Mouse (Mus musculus) c-Kit-positive CD71-positive TER-119-positive erythroid progenitor cells, embryonic 14.5 days (primary cell): ENCODE measurements at regions not wholly inside any gene's neighbourhood (a gene's known extent, or its start where the extent isn't known, plus 50 kb on each side); places are given as distances from the start of the nearest gene placed in this dataset.
"Not testable (repeated sequence)": the region's sequence is repeated elsewhere in the genome, so short reads cannot be mapped to it uniquely, and the experiment has no call there.

Source experiments
- DNase-seq: peaks from one replicate; pipeline ENCODE4 v3.0.0-alpha.2; 2013; ENCODE audit warnings: low spot score

GRCm38 (mm10) chr3:120511651-120512050 lies 659.8 kb downstream of the Rwdd3 start:
- no peak for DNase-seq

GRCm38 (mm10) chr3:120498937-120499336 lies 672.6 kb downstream of the Rwdd3 start:
- DNase-seq = no peak

- no peak for DNase-seq
Observed at GRCm38 (mm10) chr3:120477934-120478333, 693.6 kb downstream of the Rwdd3 start.

- DNase-seq = no peak
Observed at GRCm38 (mm10) chr3:120477232-120477631, 693.0 kb upstream of the Ptbp2 start.

GRCm38 (mm10) chr3:120473645-120474038 lies 689.4 kb upstream of the Ptbp2 start:
- no peak for DNase-seq

GRCm38 (mm10) chr3:120472687-120473644 lies 688.7 kb upstream of the Ptbp2 start:
- no peak for DNase-seq

- no peak for DNase-seq
Observed at GRCm38 (mm10) chr3:120471878-120472444, 687.7 kb upstream of the Ptbp2 start.

GRCm38 (mm10) chr3:120468887-120469286 lies 684.6 kb upstream of the Ptbp2 start:
- DNase-seq = no peak

GRCm38 (mm10) chr3:120460717-120461116 lies 676.5 kb upstream of the Ptbp2 start:
- no peak for DNase-seq

GRCm38 (mm10) chr3:120457912-120458311 lies 673.6 kb upstream of the Ptbp2 start:
- DNase-seq = no peak

- DNase-seq = no peak
Observed at GRCm38 (mm10) chr3:120441127-120441526, 656.9 kb upstream of the Ptbp2 start.

- DNase-seq = no peak
Observed at GRCm38 (mm10) chr3:120430285-120430684, 646.0 kb upstream of the Ptbp2 start.

- no peak for DNase-seq
Observed at GRCm38 (mm10) chr3:120416634-120417033, 632.4 kb upstream of the Ptbp2 start.

- DNase-seq = no peak
Observed at GRCm38 (mm10) chr3:120375688-120376289, 591.5 kb upstream of the Ptbp2 start.

- DNase-seq = no peak
Observed at GRCm38 (mm10) chr3:120342747-120343377, 558.6 kb upstream of the Ptbp2 start.

- no peak for DNase-seq
Observed at GRCm38 (mm10) chr3:120341882-120342281, 557.6 kb upstream of the Ptbp2 start.

- no peak for DNase-seq
Observed at GRCm38 (mm10) chr3:120335843-120336585, 551.7 kb upstream of the Ptbp2 start.

- DNase-seq = not testable (repeated sequence)
Observed at GRCm38 (mm10) chr3:120307042-120307441, 522.8 kb upstream of the Ptbp2 start.

GRCm38 (mm10) chr3:120305608-120306007 lies 521.3 kb upstream of the Ptbp2 start:
- DNase-seq = no peak
